Mouse (Mus musculus): ENCODE results near the gene Mettl6. TPM values are rescaled to one million over a fixed set of nuclear protein-coding genes. Genes with fewer than 3 reads are reported as not detected.
A peak's percentile ranks its signal among the peaks of the same experiment; 100 is the strongest.

Gene Mettl6
- polyA plus RNA-seq, 1 experiment from 2014 or later: 52.4 TPM

DNA sequence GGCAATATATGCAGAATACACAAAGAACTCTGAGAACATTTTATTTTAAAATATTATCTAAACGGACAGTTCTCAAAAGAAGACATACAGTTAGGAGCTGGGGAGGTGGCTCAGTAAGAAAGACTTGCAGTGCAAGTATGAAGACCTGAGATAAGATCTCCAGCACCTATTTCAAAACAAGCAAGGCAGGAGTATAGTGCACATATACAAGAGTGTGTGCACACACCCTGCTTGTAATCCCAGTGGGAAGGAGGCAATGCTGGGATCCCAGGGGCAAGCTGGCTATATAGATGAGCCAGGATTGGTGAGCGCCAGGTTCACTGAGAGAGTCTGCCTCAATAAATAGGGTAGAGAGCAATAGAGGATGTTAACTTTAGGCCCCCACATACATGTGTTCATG, 21.1 kb upstream of the Mettl6 start:
- Histone ChIP-seq H3K9ac (replicated peaks; ENCODE audit: low read depth, low read length) (no peak overlapping the region), H3K27ac (ENCODE audit: low read length) (no peak overlapping the region), H3K27me3 (replicated peaks; ENCODE audit: control insufficient read depth, insufficient read depth, low read length) (no peaks in the 10 kb centered on the region), H3K9me3 (ENCODE audit: control insufficient read depth, low read length) (peaks cover 2% of the 10 kb centered on the region; the same call in 1 of the 2 replicates), H3K4me3 (replicated peaks; ENCODE audit: low read length) (no peak overlapping the region), H3K36me3 (ENCODE audit: control insufficient read depth, insufficient read depth) (no peaks in the 10 kb centered on the region), H3K4me2 (ENCODE audit: low read length) (no peak overlapping the region), H3K4me1 (replicated peaks; ENCODE audit: control insufficient read depth, insufficient read depth, low read length) (no peaks in the 10 kb centered on the region)
- ATAC-seq: no peak
- WGBS: 93% methylated on average over 2 of the region's 2 CpGs

DNA sequence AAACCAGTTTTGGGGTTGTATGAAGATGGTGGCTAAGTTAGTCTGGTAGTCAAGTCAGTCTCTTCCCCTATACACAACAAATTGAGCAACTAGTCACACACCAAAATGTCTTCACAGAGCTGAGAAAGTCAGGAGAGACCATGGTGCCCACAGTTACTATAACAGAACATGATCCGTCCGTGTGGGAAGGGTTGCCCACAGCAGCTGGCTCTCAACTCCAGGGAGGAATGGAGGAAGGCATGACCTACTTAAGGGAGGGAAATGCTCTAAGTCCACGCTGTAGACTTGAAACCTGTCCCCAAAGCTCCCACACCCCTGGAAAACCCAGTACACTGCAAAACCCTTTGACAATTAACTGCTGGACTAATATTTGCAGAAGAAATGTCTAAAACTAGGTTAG, 15.5 kb upstream of the Mettl6 start:
- no peak overlapping the region for H3K9ac ChIP-seq (replicated peaks; ENCODE audit: low read depth, low read length)
- H3K27me3 ChIP-seq (replicated peaks; ENCODE audit: control insufficient read depth, insufficient read depth, low read length): no peaks in the 10 kb centered on the region
- no peak overlapping the region for H3K4me2 ChIP-seq (ENCODE audit: low read length)
- peaks cover 9% of the 10 kb centered on the region for H3K36me3 ChIP-seq (ENCODE audit: control insufficient read depth, insufficient read depth)
- no peak overlapping the region for H3K27ac ChIP-seq (ENCODE audit: low read length)
- H3K4me3 ChIP-seq (replicated peaks; ENCODE audit: low read length): no peak overlapping the region
- ATAC-seq: no peak
- 0 out of 2 replicates have a peak, but pooled peaks cover 3% of the 10 kb centered on the region for H3K4me1 ChIP-seq (replicated peaks; ENCODE audit: control insufficient read depth, insufficient read depth, low read length)
- peaks cover 2% of the 10 kb centered on the region; the same call in 1 of the 2 replicates for H3K9me3 ChIP-seq (ENCODE audit: control insufficient read depth, low read length)
- 94% methylated on average over 3 of the region's 3 CpGs for WGBS

DNA sequence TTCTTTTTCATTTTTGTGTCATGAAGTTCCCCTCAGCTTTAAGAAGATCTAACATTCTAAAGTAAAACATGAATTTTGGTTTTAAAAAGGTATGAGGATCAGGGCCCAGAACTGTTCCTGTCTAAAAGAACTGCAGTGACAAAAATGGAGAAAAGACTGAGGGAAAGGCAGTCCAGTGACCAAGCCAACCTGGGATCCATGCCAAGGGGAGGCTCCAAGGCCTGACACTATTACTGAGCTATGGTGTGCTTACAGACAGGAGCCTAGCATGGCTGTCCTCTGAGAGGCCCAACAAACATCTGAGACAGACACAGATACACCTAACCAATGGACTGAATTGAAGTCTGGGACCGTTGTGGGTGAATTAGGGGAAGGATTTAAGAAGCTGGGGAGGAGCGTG, 15.1 kb upstream of the Mettl6 start:
- Histone ChIP-seq H3K4me2 (ENCODE audit: low read length) (no peak overlapping the region), H3K4me1 (replicated peaks; ENCODE audit: control insufficient read depth, insufficient read depth, low read length) (0 out of 2 replicates have a peak, but pooled peaks cover 3% of the 10 kb centered on the region), H3K4me3 (replicated peaks; ENCODE audit: low read length) (no peak overlapping the region), H3K36me3 (ENCODE audit: control insufficient read depth, insufficient read depth) (peaks cover 13% of the 10 kb centered on the region), H3K27me3 (replicated peaks; ENCODE audit: control insufficient read depth, insufficient read depth, low read length) (no peaks in the 10 kb centered on the region), H3K9me3 (ENCODE audit: control insufficient read depth, low read length) (peaks cover 2% of the 10 kb centered on the region; the same call in 1 of the 2 replicates), H3K27ac (ENCODE audit: low read length) (no peak overlapping the region), H3K9ac (replicated peaks; ENCODE audit: low read depth, low read length) (no peak overlapping the region)
- 93% methylated on average over 2 of the region's 2 CpGs for WGBS
- ATAC-seq: no peak

DNA sequence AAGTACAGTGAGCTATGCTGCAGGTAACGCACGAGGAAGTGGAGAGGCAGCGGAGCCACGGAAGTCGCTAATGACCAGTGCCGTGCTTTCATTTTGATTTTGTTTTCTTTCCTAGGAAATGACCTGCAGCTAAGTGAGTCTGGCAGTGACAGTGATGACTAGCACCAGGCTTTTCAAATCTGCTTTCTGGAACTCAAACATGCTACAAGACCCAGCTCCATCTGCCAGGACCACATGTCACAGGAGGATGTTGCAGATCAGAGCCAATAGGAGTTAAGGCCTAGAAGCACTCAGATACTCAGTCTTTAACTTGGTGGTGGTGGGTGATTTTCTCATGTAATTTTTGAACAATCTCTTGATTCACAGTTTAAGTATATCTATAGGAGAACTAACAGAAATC, 11.6 kb upstream of the Mettl6 start:
- WGBS: 77% methylated on average over 6 of the region's 6 CpGs
- Histone ChIP-seq H3K4me1 (replicated peaks; ENCODE audit: control insufficient read depth, insufficient read depth, low read length) (0 out of 2 replicates have a peak, but pooled peaks cover 3% of the 10 kb centered on the region), H3K27ac (ENCODE audit: low read length) (0 out of 2 replicates have a peak overlapping the region, but pooled peaks have one; percentile 6), H3K4me3 (replicated peaks; ENCODE audit: low read length) (no peak overlapping the region), H3K9ac (replicated peaks; ENCODE audit: low read depth, low read length) (no peak overlapping the region), H3K27me3 (replicated peaks; ENCODE audit: control insufficient read depth, insufficient read depth, low read length) (no peaks in the 10 kb centered on the region), H3K9me3 (ENCODE audit: control insufficient read depth, low read length) (no peaks in the 10 kb centered on the region), H3K36me3 (ENCODE audit: control insufficient read depth, insufficient read depth) (peaks cover 34% of the 10 kb centered on the region), H3K4me2 (ENCODE audit: low read length) (no peak overlapping the region)
- peak; percentile 52; the same call in 1 of the 2 replicates for ATAC-seq

DNA sequence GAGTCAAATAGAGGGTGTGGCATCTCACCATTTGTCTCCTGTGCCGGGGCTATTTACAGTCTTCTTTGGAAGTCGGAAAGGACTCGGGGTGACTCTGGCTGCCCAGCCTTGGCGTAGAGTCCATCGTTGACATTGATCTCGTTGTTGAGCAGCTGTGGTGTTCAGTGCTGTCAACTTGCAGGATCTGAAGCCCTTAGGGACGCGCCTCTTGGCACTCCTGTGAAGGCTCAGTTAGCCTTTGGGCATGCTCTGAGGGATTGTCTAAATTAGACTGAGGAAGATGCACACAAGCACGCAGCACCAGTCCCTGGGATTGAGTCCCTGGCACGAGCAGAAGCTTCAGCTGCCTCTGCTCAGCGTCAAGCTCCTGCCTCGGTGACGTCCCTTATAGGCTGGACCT, 8.6 kb upstream of the Mettl6 start:
- Histone ChIP-seq H3K27me3 (replicated peaks; ENCODE audit: control insufficient read depth, insufficient read depth, low read length) (no peaks in the 10 kb centered on the region), H3K9ac (replicated peaks; ENCODE audit: low read depth, low read length) (no peak overlapping the region), H3K4me3 (replicated peaks; ENCODE audit: low read length) (no peak overlapping the region), H3K36me3 (ENCODE audit: control insufficient read depth, insufficient read depth) (peaks cover 37% of the 10 kb centered on the region), H3K27ac (ENCODE audit: low read length) (no peak overlapping the region), H3K4me2 (ENCODE audit: low read length) (no peak overlapping the region), H3K9me3 (ENCODE audit: control insufficient read depth, low read length) (no peaks in the 10 kb centered on the region), H3K4me1 (replicated peaks; ENCODE audit: control insufficient read depth, insufficient read depth, low read length) (0 out of 2 replicates have a peak, but pooled peaks cover 3% of the 10 kb centered on the region)
- no peak for ATAC-seq
- WGBS: 94% methylated on average over 13 of the region's 13 CpGs

DNA sequence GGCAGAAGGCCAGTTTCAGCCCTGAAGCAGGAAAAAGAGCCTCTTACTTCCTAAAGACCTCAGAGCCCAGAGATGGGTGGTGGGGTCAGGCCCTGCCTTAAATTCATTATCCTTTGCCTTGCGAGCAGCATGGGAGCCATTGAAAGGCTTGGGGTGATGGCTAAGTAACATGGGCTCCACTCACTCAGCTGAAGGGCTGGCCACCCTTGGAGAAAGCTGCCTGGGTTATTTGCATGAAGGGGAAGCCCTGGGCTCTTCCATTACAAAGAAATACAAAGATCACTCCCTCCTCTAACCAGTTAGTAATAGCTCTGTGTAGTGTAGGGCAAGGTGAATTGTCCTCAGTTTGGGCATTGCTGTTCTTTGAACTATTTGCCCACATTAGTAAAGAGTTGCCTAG, 4.7 kb upstream of the Mettl6 start:
- Histone ChIP-seq H3K9me3 (ENCODE audit: control insufficient read depth, low read length) (no peaks in the 10 kb centered on the region), H3K4me3 (replicated peaks; ENCODE audit: low read length) (no peak overlapping the region), H3K4me1 (replicated peaks; ENCODE audit: control insufficient read depth, insufficient read depth, low read length) (peaks cover 13% of the 10 kb centered on the region), H3K4me2 (ENCODE audit: low read length) (no peak overlapping the region), H3K27ac (ENCODE audit: low read length) (no peak overlapping the region), H3K36me3 (ENCODE audit: control insufficient read depth, insufficient read depth) (peaks cover 25% of the 10 kb centered on the region), H3K27me3 (replicated peaks; ENCODE audit: control insufficient read depth, insufficient read depth, low read length) (no peaks in the 10 kb centered on the region), H3K9ac (replicated peaks; ENCODE audit: low read depth, low read length) (no peak overlapping the region)
- 84% methylated on average over 1 of the region's 1 CpGs for WGBS
- ATAC-seq: no peak

DNA sequence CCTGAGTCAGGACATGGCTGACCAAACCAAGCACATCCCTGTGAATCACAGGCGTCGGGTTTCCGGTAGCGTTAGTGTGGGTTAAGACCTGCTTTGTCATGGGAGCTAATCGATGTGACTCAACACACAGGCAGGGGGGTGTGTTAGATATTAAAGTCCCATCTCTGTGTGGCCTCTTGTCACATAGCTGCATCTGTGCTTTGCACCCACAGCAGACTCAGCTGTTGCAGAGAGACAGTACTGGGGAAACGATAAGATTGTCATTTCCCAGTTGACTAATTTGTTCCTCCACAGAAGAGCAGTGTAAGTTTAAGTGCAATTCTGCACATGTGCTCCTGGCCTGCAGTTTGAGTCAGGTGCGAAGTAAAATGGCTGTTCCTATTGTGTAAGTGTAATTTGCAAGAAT, 1.4 kb upstream of the Mettl6 start:
- Histone ChIP-seq H3K9me3 (ENCODE audit: control insufficient read depth, low read length) (no peaks in the 10 kb centered on the region), H3K4me1 (replicated peaks; ENCODE audit: control insufficient read depth, insufficient read depth, low read length) (peaks cover 30% of the 10 kb centered on the region), H3K4me2 (ENCODE audit: low read length) (peak overlapping the region; percentile 86), H3K9ac (replicated peaks; ENCODE audit: low read depth, low read length) (peak overlapping the region; percentile 94; the same call in 1 of the 2 replicates), H3K36me3 (ENCODE audit: control insufficient read depth, insufficient read depth) (peaks cover 8% of the 10 kb centered on the region), H3K27ac (ENCODE audit: low read length) (no peak overlapping the region), H3K27me3 (replicated peaks; ENCODE audit: control insufficient read depth, insufficient read depth, low read length) (no peaks in the 10 kb centered on the region), H3K4me3 (replicated peaks; ENCODE audit: low read length) (peak overlapping the region; percentile 72)
- WGBS: 48% methylated on average over 7 of the region's 7 CpGs
- no peak for ATAC-seq

DNA sequence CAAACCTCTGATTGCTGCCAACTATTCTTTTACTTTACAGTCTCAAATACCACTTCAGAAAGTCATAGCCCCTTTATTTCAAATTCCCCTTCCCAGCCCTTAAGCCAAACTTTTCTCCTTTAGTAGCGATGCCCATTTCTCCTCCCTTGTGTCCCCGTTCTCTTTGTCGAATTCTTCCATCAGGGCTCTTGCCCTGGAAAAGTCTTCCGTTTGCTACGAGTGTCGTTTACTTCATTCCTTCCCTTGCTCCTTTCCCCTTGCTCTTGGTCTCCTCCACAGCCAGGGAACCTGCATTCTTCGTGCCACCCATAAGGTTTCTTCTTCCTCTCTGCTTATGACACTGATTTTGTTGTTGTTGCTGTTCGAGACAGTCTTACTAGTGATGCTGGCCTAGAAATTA, 698 bp upstream of the Mettl6 start:
- Histone ChIP-seq H3K9ac (replicated peaks; ENCODE audit: low read depth, low read length) (peak overlapping the region; percentile 94), H3K4me1 (replicated peaks; ENCODE audit: control insufficient read depth, insufficient read depth, low read length) (peaks cover 30% of the 10 kb centered on the region), H3K4me2 (ENCODE audit: low read length) (peak overlapping the region; percentile 86), H3K36me3 (ENCODE audit: control insufficient read depth, insufficient read depth) (peaks cover 5% of the 10 kb centered on the region), H3K9me3 (ENCODE audit: control insufficient read depth, low read length) (no peaks in the 10 kb centered on the region), H3K27ac (ENCODE audit: low read length) (peak overlapping the region; percentile 92), H3K4me3 (replicated peaks; ENCODE audit: low read length) (peak overlapping the region; percentile 72), H3K27me3 (replicated peaks; ENCODE audit: control insufficient read depth, insufficient read depth, low read length) (no peaks in the 10 kb centered on the region)
- no peak for ATAC-seq
- 7% methylated on average over 8 of the region's 8 CpGs for WGBS

DNA sequence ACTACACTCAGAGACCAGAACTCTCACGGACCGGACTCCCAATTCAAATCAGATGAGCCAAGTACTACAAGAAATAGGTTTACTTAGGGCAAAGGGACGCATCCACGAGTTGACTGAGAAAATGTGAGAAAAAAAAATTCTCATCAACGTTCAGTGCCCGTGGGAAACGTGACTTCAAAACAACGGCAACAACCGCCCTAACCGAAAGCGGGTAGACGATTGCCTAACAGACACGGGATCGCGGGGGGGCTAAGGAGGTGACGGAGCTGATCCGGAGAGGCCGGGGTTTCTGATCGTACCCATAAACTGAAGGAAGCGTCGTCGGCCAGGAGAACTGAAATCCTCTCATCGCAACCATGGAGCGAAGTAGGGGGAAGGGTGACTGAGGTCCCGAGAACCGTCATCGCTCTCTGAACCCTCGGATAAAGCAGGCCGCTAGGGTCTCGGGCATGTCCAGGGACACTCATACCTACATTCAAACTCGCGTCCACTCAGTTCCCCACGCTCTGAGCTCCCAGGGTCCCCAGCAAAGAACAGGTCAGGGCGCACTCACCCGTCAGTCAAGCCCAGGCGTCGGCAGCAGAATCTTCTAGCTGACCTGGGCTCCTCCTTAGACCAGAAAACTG, 378 bp downstream of the Mettl6 start, which contains the start of gene Eaf1:
TSS of gene Eaf1 (plus strand) at position 51 of the 626 bp plus-strand sequence.
- Histone ChIP-seq H3K9ac (replicated peaks; ENCODE audit: low read depth, low read length) (peak within 1 kb of the TSS; percentile 94), H3K4me2 (ENCODE audit: low read length) (peak within 1 kb of the TSS; percentile 95), H3K27me3 (replicated peaks; ENCODE audit: control insufficient read depth, insufficient read depth, low read length) (no peaks in the 10 kb centered on the region), H3K27ac (ENCODE audit: low read length) (peak within 1 kb of the TSS; percentile 92), H3K36me3 (ENCODE audit: control insufficient read depth, insufficient read depth) (peaks cover 8% of the 10 kb centered on the region), H3K4me3 (replicated peaks; ENCODE audit: low read length) (peak within 1 kb of the TSS; percentile 72), H3K9me3 (ENCODE audit: control insufficient read depth, low read length) (no peaks in the 10 kb centered on the region), H3K4me1 (replicated peaks; ENCODE audit: control insufficient read depth, insufficient read depth, low read length) (peaks cover 30% of the 10 kb centered on the region)
- WGBS: 2% methylated on average over 37 of the region's 37 CpGs
- 0 out of 2 replicates have a peak, but pooled peaks have one; percentile 4 for ATAC-seq

Data from forebrain, embryonic 16.5 days (tissue).